Mouse (Mus musculus) ES-Bruce4 (cell line): Measurements from ENCODE around the gene Fcrl6. TPM values are rescaled to one million over a fixed set of nuclear protein-coding genes. Genes with fewer than 3 reads are reported as not detected.

Experiments
- H3K27ac ChIP-seq: 2 replicates; pipeline ENCODE4 v1.5.1; 2012; ENCODE audit warnings: low read length, inconsistent platforms; ENCODE audit not compliant: insufficient read depth
- H3K27me3 ChIP-seq: 2 replicates; pipeline ENCODE4 v1.6.1; 2012; ENCODE audit warnings: mild to moderate bottlenecking, low read length, inconsistent platforms; ENCODE audit not compliant: control insufficient read depth, poor library complexity, insufficient read depth, severe bottlenecking
- H3K36me3 ChIP-seq: 2 replicates; pipeline ENCODE4 v1.6.1; 2012; ENCODE audit warnings: inconsistent platforms, mild to moderate bottlenecking, low read length, moderate library complexity; ENCODE audit not compliant: control insufficient read depth, poor library complexity, insufficient read depth, severe bottlenecking
- H3K4me1 ChIP-seq: one replicate; pipeline ENCODE4 v1.8.1; 2011; ENCODE audit warnings: low read length; ENCODE audit not compliant: control insufficient read depth, insufficient read depth
- H3K4me3 ChIP-seq: 2 replicates; pipeline ENCODE4 v1.5.1; 2011; ENCODE audit warnings: low read depth, mild to moderate bottlenecking, low read length
- H3K9ac ChIP-seq: 2 replicates; pipeline ENCODE4 v1.6.1; 2012; ENCODE audit warnings: low read depth, mild to moderate bottlenecking, inconsistent platforms; ENCODE audit not compliant: poor library complexity, severe bottlenecking
- H3K9me3 ChIP-seq: replicated peaks from 2 replicates; pipeline ENCODE4 v1.6.1; 2012; ENCODE audit warnings: mild to moderate bottlenecking, low read length, inconsistent platforms; ENCODE audit not compliant: control insufficient read depth, poor library complexity, insufficient read depth, severe bottlenecking
- CTCF ChIP-seq: IDR thresholded peaks from one replicate; pipeline ENCODE4 v1.8.1; 2011; ENCODE audit warnings: low read depth, low read length
- EP300 ChIP-seq: IDR thresholded peaks from 2 replicates; pipeline ENCODE4 v1.6.1; 2011; ENCODE audit warnings: low read depth, low read length; ENCODE audit not compliant: insufficient read depth
- POLR2A ChIP-seq: IDR thresholded peaks from one replicate; pipeline ENCODE4 v1.8.1; 2011; ENCODE audit warnings: low read length; ENCODE audit not compliant: insufficient read depth
- polyA plus RNA-seq: library from polyadenylated mRNA; stranded (reverse); fragments of >200 nt; gene quantifications from 2 replicates; pipeline ENCODE4 v1.2.4, GENCODE M21; 2011; ENCODE audit warnings: low read depth; ENCODE audit not compliant: missing spikeins, insufficient read depth, insufficient read length

Gene Fcrl6
- polyA plus RNA-seq, 1 experiment: not detected

GRCm38 (mm10) chr1:172637801-172638200 is 35.5 kb upstream of the Fcrl6 start:
- Histone ChIP-seq H3K4me3 (no peak overlapping the region), H3K4me1 (no peaks in the 10 kb centered on the region), H3K27ac (no peak overlapping the region), H3K27me3 (no peaks in the 10 kb centered on the region), H3K9ac (no peak overlapping the region), H3K36me3 (no peaks in the 10 kb centered on the region), H3K9me3 (no peaks in the 10 kb centered on the region)
- TF ChIP-seq POLR2A: no peak
- TF ChIP-seq CTCF: no peak
- no peak for TF ChIP-seq EP300

DNA sequence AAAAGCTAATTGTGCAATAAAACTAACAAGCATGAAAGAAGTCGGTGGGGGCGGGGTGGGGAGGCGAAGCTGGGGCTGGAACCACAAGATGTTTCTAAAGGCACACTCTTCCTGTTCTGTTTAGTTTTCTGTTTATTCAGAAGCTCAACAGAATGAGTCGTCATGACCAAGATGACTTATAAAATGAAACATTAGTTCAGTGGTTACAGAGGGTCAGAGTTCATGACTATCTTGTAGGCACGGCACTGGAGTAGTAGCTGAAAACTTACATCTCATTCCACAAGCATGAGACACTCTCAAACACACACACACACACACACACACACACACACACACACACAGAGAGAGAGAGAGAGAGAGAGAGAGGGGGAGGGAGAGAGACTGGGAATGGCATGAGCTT is 33.9 kb upstream of the Fcrl6 start:
- no peaks in the 10 kb centered on the region for H3K27me3 ChIP-seq
- H3K9ac ChIP-seq: no peak overlapping the region
- H3K9me3 ChIP-seq: no peaks in the 10 kb centered on the region
- H3K27ac ChIP-seq: no peak overlapping the region
- no peak overlapping the region for H3K4me3 ChIP-seq
- no peak for TF ChIP-seq POLR2A
- TF ChIP-seq EP300: no peak
- TF ChIP-seq CTCF: no peak
- H3K36me3 ChIP-seq: no peaks in the 10 kb centered on the region
- no peaks in the 10 kb centered on the region for H3K4me1 ChIP-seq

DNA sequence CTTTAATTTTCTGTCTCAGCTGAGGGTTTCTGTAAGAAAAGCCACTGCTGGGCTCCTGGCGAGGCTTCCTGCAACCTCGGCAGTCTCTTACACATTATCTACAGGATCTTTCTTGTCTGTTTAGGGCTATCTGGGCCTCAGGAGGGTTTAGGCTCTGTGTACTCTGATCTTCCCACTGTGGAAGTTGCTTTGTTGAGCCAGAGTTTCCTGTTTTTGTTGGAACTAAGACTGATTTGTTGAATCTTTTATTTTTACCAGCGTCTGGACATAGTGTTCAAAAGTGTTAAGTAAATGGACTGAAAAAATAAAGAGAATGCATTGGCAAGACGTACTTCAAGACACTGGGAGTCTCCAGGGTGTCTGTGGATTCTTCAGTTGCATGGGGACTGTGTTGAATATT is 32.9 kb upstream of the Fcrl6 start:
- Histone ChIP-seq H3K4me1 (no peaks in the 10 kb centered on the region), H3K27ac (no peak overlapping the region), H3K27me3 (no peaks in the 10 kb centered on the region), H3K36me3 (no peaks in the 10 kb centered on the region), H3K9ac (no peak overlapping the region), H3K9me3 (no peaks in the 10 kb centered on the region), H3K4me3 (no peak overlapping the region)
- no peak for TF ChIP-seq EP300
- TF ChIP-seq POLR2A: no peak
- TF ChIP-seq CTCF: no peak

GRCm38 (mm10) chr1:172634136-172634535 is 31.8 kb upstream of the Fcrl6 start:
- no peaks in the 10 kb centered on the region for H3K27me3 ChIP-seq
- no peak for TF ChIP-seq EP300
- TF ChIP-seq POLR2A: no peak
- no peak for TF ChIP-seq CTCF
- H3K36me3 ChIP-seq: no peaks in the 10 kb centered on the region
- no peak overlapping the region for H3K27ac ChIP-seq
- no peak overlapping the region for H3K4me3 ChIP-seq
- no peaks in the 10 kb centered on the region for H3K4me1 ChIP-seq
- H3K9ac ChIP-seq: no peak overlapping the region
- no peaks in the 10 kb centered on the region for H3K9me3 ChIP-seq

GRCm38 (mm10) chr1:172632451-172633326 is 30.3 kb upstream of the Fcrl6 start, which contains the start of gene Dusp23:
Dusp23 (minus strand) TSS chr1:172632962.
- Histone ChIP-seq H3K4me1 (no peaks in the 10 kb centered on the region), H3K9ac (peak within 1 kb of the TSS; percentile 40), H3K27ac (no peak within 1 kb of the TSS), H3K4me3 (peak within 1 kb of the TSS; percentile 93), H3K9me3 (no peaks in the 10 kb centered on the region), H3K27me3 (no peaks in the 10 kb centered on the region), H3K36me3 (no peaks in the 10 kb centered on the region)
- TF ChIP-seq POLR2A (no peak), CTCF (peak; percentile 75), EP300 (no peak)

DNA sequence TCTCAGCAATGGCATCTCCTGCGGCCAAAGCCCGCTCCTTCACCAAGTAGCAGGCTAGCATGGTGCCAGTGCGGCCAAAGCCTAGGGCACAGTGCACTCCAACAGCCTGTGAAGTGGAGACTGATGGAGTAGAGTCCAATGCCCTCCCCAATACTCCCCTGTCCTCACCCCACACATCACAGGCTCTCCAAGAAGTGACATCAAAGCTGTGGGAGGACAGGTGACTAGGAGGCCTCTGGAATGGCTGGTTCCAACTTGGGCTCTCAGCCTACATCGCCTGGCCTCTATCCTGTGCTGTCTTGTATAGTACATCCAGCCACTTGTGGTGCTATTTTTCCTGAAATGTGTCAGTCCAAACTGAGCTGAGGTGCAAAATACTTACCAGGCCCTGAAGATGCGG is 29.4 kb upstream of the Fcrl6 start:
- H3K4me1 ChIP-seq: no peaks in the 10 kb centered on the region
- H3K27me3 ChIP-seq: no peaks in the 10 kb centered on the region
- H3K9me3 ChIP-seq: no peaks in the 10 kb centered on the region
- H3K9ac ChIP-seq: no peak overlapping the region
- no peak for TF ChIP-seq EP300
- TF ChIP-seq CTCF: no peak
- no peak for TF ChIP-seq POLR2A
- H3K27ac ChIP-seq: no peak overlapping the region
- no peaks in the 10 kb centered on the region for H3K36me3 ChIP-seq
- no peak overlapping the region for H3K4me3 ChIP-seq
